Mouse (Mus musculus) heart, adult 2 months (tissue): ENCODE results near the gene Jmjd4.

ENCODE experiments used
- CTCF ChIP-seq: fragments of 200-600 bp; IDR thresholded peaks from 2 replicates; pipeline ENCODE4 v1.8.1; 2022; ENCODE audit warnings: antibody characterized with exemption, mild to moderate bottlenecking, moderate library complexity
- EP300 ChIP-seq: fragments of 200-500 bp; IDR thresholded peaks from 2 replicates; pipeline ENCODE4 v1.6.1; 2011; ENCODE audit warnings: low read depth, low read length, control low read depth; ENCODE audit not compliant: insufficient read depth
- POLR2A ChIP-seq: fragments of 200-500 bp; IDR thresholded peaks from 2 replicates; pipeline ENCODE4 v1.6.1; 2011; ENCODE audit warnings: mild to moderate bottlenecking, low read depth, low read length, control low read depth; ENCODE audit not compliant: insufficient read depth

DNA sequence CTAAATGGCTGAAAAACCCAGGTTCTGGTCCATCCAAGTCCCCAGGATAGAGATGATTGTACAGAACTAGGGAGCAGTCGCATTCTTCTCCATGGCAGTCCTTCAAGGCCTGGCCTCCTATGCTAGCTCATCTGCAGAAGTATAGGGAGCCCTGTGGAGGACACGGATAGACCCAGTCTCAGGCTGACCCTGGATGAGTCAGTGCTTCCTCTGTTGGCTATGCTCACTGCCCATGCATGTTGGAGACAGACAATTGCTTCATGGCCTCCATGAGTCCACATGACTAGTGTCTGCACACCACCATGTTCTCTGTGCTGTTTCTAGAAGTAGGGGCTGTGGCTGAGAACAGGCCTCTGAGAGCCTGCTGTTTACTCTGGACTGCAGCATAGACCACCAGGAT, 6.5 kb downstream of the Jmjd4 start:
- TF ChIP-seq EP300 (no peak), POLR2A (no peak), CTCF (no peak)
